Mouse (Mus musculus): ENCODE data around the gene Crygn. TPM values are rescaled to one million over a fixed set of nuclear protein-coding genes. Genes with fewer than 3 reads are reported as not detected.

The Crygn gene
- polyA plus RNA-seq, 1 experiment from 2014 or later: 3.0 TPM

DNA sequence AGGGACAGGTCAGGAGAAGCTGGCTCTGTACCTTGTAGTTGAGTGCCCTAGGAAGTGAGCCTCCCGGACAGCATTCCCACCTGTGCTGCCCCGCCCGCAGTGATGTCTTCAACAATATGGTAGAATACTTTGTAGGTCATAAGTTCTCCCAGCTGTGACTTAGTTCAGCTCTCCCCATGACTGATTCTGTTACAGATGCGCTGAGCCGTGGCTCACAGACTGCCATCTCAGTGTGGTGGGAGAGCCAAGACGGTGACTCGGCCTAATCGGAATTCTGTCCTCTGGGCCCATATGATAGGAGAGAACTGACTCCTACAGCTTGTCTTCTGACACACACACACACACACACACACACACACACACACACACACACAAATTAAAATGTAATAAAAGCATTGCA lies 53.2 kb downstream of the Crygn start:
- Histone ChIP-seq H3K9ac (no peak overlapping the region), H3K4me2 (replicated peaks) (no peak overlapping the region), H3K27ac (no peak overlapping the region), H3K4me3 (replicated peaks; ENCODE audit: low read length) (no peak overlapping the region), H3K36me3 (replicated peaks; ENCODE audit: control insufficient read depth, insufficient read depth) (peaks cover 100% of the 10 kb centered on the region), H3K4me1 (replicated peaks; ENCODE audit: control insufficient read depth, insufficient read depth, low read length) (no peaks in the 10 kb centered on the region), H3K9me3 (ENCODE audit: control insufficient read depth, low read length) (no peaks in the 10 kb centered on the region), H3K27me3 (ENCODE audit: control insufficient read depth, insufficient read depth, low read length) (no peaks in the 10 kb centered on the region)
- no peak for ATAC-seq (ENCODE audit: low FRiP score)
- DNase-seq (ENCODE audit: low spot score): no peak
- 95% methylated on average over 8 of the region's 8 CpGs for WGBS

DNA sequence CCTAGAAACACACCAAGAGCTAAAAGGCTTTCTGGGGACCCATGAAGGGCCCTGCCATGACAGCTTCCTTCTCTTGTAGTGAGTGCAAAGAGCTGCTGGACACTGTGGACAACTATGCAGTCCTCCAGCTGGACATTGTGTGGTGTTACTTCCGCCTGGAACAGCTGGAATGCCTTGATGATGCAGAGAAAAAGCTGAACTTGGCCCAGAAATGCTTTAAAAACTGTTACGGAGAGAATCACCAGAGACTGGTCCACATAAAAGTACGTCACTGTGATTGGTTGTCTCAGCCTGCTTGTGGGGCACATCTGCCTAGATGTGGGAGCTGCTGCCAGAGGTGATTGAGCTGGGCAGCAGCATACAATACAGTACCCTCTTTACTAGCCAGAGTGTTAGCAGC lies 56.5 kb downstream of the Crygn start:
- WGBS: 93% methylated on average over 3 of the region's 3 CpGs
- DNase-seq (ENCODE audit: low spot score) (no peak), ATAC-seq (ENCODE audit: low FRiP score) (no peak)
- peaks cover 99% of the 10 kb centered on the region for H3K36me3 ChIP-seq (replicated peaks; ENCODE audit: control insufficient read depth, insufficient read depth)
- H3K9ac ChIP-seq: no peak overlapping the region
- H3K27ac ChIP-seq: no peak overlapping the region
- no peaks in the 10 kb centered on the region for H3K9me3 ChIP-seq (ENCODE audit: control insufficient read depth, low read length)
- no peaks in the 10 kb centered on the region for H3K4me1 ChIP-seq (replicated peaks; ENCODE audit: control insufficient read depth, insufficient read depth, low read length)
- H3K27me3 ChIP-seq (ENCODE audit: control insufficient read depth, insufficient read depth, low read length): no peaks in the 10 kb centered on the region
- no peak overlapping the region for H3K4me2 ChIP-seq (replicated peaks)
- H3K4me3 ChIP-seq (replicated peaks; ENCODE audit: low read length): no peak overlapping the region

Other genes with a start within 250 kb of the Crygn start
- 3.3 and 4.9 TPM in 2 replicates for gene Gbx1, start 230.8 kb downstream of the Crygn start, polyA plus RNA-seq (2014; fragmentation: Nextera tagmentation; extraction: Ambion mirVana)
- 0.22 and 0.23 TPM in 2 replicates for gene Asb10, start 217.0 kb downstream of the Crygn start, polyA plus RNA-seq (2014; fragmentation: Nextera tagmentation; extraction: Ambion mirVana)
- gene 4931409K22Rik, start 201.2 kb downstream of the Crygn start, polyA plus RNA-seq (2014; fragmentation: Nextera tagmentation; extraction: Ambion mirVana): 0.10 and 0.19 TPM in 2 replicates
- gene Abcf2, start 180.5 kb downstream of the Crygn start, polyA plus RNA-seq (2014; fragmentation: Nextera tagmentation; extraction: Ambion mirVana): 72.3 and 87.2 TPM in 2 replicates
- gene Chpf2, start 171.3 kb downstream of the Crygn start, polyA plus RNA-seq (2014; fragmentation: Nextera tagmentation; extraction: Ambion mirVana): 14.0 and 14.4 TPM in 2 replicates
- 149 and 171 TPM in 2 replicates for gene Smarcd3, start 133.6 kb downstream of the Crygn start, polyA plus RNA-seq (2014; fragmentation: Nextera tagmentation; extraction: Ambion mirVana)
- gene Nub1, start 72.5 kb downstream of the Crygn start, polyA plus RNA-seq (2014; fragmentation: Nextera tagmentation; extraction: Ambion mirVana): 48.5 and 51.7 TPM in 2 replicates
- gene Wdr86, start 27.3 kb downstream of the Crygn start, polyA plus RNA-seq (2014; fragmentation: Nextera tagmentation; extraction: Ambion mirVana): 7.2 and 12.0 TPM in 2 replicates
- gene Rheb, start 84.6 kb upstream of the Crygn start, polyA plus RNA-seq (2014; fragmentation: Nextera tagmentation; extraction: Ambion mirVana): 235 and 245 TPM in 2 replicates

All from hindbrain, embryonic 14.5 days (tissue).